18 mouse cellular contexts compared by ENCODE assay signal in the genomic region with DNA sequence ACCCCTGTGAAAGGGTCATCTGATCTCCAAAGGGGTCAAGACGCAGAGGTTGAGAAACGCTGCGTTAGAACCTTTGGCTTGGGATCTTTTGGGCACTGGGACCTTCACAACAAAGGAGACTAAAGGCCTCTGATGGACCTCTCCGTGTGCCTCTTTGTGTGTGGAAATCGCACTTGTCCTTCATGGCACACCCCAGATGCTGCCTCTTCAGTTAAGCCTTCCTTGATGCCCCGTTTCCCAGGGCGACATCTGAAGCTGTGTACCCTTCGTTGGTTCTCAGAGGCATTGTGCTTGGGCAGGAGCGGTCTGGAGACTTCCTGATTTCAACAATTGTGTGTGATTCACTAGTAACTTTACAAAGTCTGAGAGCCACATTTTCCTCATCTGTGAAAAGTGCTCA. TPM values are rescaled to one million over a fixed set of nuclear protein-coding genes. Genes with fewer than 3 reads are reported as not detected.
"Had no signal": no experiment of that assay in that cellular context is flagged by ENCODE, and none has a peak within 500 bp of the region (broad histone marks: within the 10 kb centered on the region; RNA-seq: fewer than 3 reads in every experiment).

No protein-coding gene starts in this region.

- DNase-seq: lung, adult 18-20 months; lung, embryonic 14.5 days; lung, postnatal 10 days; lung, postnatal 4 days; midbrain, embryonic 14.5 days; retina, postnatal 1 day; right cerebral cortex, postnatal 25 days; right cerebral cortex, postnatal 4 days; thymus, adult 18-20 months; thymus, postnatal 14 days; thymus, postnatal 36 days had no signal

- H3K4me3 ChIP-seq: midbrain, embryonic 10.5 days; midbrain, embryonic 12.5 days; myocyte; neural tube, embryonic 13.5 days; neural tube, embryonic 15.5 days had no signal

- ATAC-seq: midbrain, embryonic 16.5 days had no signal

- H3K9ac ChIP-seq: liver, embryonic 14.5 days; lung, embryonic 14.5 days; midbrain, embryonic 12.5 days; neural tube, embryonic 13.5 days; neural tube, embryonic 15.5 days had no signal

- H3K27ac ChIP-seq: liver, embryonic 14.5 days; midbrain, embryonic 10.5 days; midbrain, embryonic 12.5 days; neural tube, embryonic 13.5 days; neural tube, embryonic 15.5 days had no signal

- H3K9me3 ChIP-seq: midbrain, embryonic 10.5 days; midbrain, embryonic 12.5 days; neural tube, embryonic 13.5 days; neural tube, embryonic 15.5 days had no signal

- H3K4me1 ChIP-seq: neural tube, embryonic 13.5 days; neural tube, embryonic 15.5 days had no signal

- H3K27me3 ChIP-seq: midbrain, embryonic 12.5 days; neural tube, embryonic 13.5 days; neural tube, embryonic 15.5 days had no signal

- H3K4me2 ChIP-seq: lung, embryonic 14.5 days; midbrain, embryonic 12.5 days; neural tube, embryonic 13.5 days; neural tube, embryonic 15.5 days had no signal

- H3K36me3 ChIP-seq: midbrain, embryonic 10.5 days; midbrain, embryonic 12.5 days; neural tube, embryonic 13.5 days; neural tube, embryonic 15.5 days had no signal

RNA-seq across cellular contexts. Expression of gene AA467197, which starts 20.0 kb away (rescaled TPM):
- polyA plus RNA-seq: lung, embryonic 14.5 days; midbrain, embryonic 16.5 days; neural tube, embryonic 13.5 days had no signal
